ENCODE assay signal across 23 mouse cellular contexts in genomic region chr1:156764584-156764983, GRCm38 (mm10). TPM values are rescaled to one million over a fixed set of nuclear protein-coding genes. Genes with fewer than 3 reads are reported as not detected.
DNase-seq lines count a peak whose midpoint lies in the region; ATAC-seq and TF ChIP-seq lines count a peak whose summit lies in the region.
"Had no signal": no experiment of that assay in that cellular context is flagged by ENCODE, and none has a peak within 500 bp of the region (broad histone marks: within the 10 kb centered on the region; RNA-seq: fewer than 3 reads in every experiment).

No protein-coding gene starts in this region.

- no peaks in the 10 kb centered on the region for H3K4me1 ChIP-seq in intestine, postnatal 0 days (replicated peaks; ENCODE audit: control insufficient read depth, insufficient read depth, low read length)
- H3K4me1 ChIP-seq in intestine, embryonic 16.5 days (ENCODE audit: control insufficient read depth, insufficient read depth, low read length), result 0 out of 2 replicates have a peak, but pooled peaks cover 2% of the 10 kb centered on the region
- H3K4me1 ChIP-seq in lung, embryonic 14.5 days (ENCODE audit: insufficient read depth), result no peaks in the 10 kb centered on the region
- H3K4me1 ChIP-seq in ES-E14 (ENCODE audit: control insufficient read depth in 2 of 2, insufficient read depth in 2 of 2, low read length in 2 of 2, poor library complexity in 1 of 2), result no peaks in the 10 kb centered on the region
- H3K4me1 ChIP-seq: forebrain, embryonic 15.5 days; liver, embryonic 13.5 days; neural tube, embryonic 15.5 days had no signal

- TF ChIP-seq CTCF in intestine, postnatal 0 days (IDR thresholded peaks at IDR 0.05; ENCODE audit: low read depth), result peak; percentile 41; the same call in 1 of the 2 replicates
- TF ChIP-seq CTCF in lung, embryonic 14.5 days (IDR thresholded peaks at IDR 0.05; ENCODE audit: low read depth), result peak; percentile 41

- no peak overlapping the region for H3K27ac ChIP-seq in intestine, postnatal 0 days (ENCODE audit: low read depth, low read length)
- no peak overlapping the region for H3K27ac ChIP-seq in intestine, embryonic 16.5 days (ENCODE audit: low read length)
- no peak overlapping the region for H3K27ac ChIP-seq in lung, embryonic 14.5 days (ENCODE audit: low read depth)
- H3K27ac ChIP-seq in ES-E14 (ENCODE audit: insufficient read depth, low read depth, low read length, poor library complexity, severe bottlenecking), result no peak overlapping the region
- H3K27ac ChIP-seq: forebrain, embryonic 15.5 days; hindbrain, embryonic 13.5 days; liver, embryonic 13.5 days; midbrain, embryonic 10.5 days; neural tube, embryonic 15.5 days had no signal

- peaks cover 4% of the 10 kb centered on the region; the same call in 1 of the 2 replicates for H3K9me3 ChIP-seq in intestine, postnatal 0 days (ENCODE audit: control insufficient read depth)
- H3K9me3 ChIP-seq in intestine, embryonic 16.5 days (ENCODE audit: control insufficient read depth, low read length), result peaks cover 4% of the 10 kb centered on the region; the same call in 1 of the 2 replicates
- H3K9me3 ChIP-seq in lung, embryonic 14.5 days (ENCODE audit: low read depth, low read length), result no peaks in the 10 kb centered on the region; the same call in 1 of the 2 replicates
- no peaks in the 10 kb centered on the region for H3K9me3 ChIP-seq in ES-E14 (ENCODE audit: control insufficient read depth, insufficient read depth, low read depth, low read length)

- no peak for DNase-seq in lung, embryonic 14.5 days
- no peak for DNase-seq in lung, postnatal 14 days
- peak; percentile 42 for DNase-seq in ES-E14 (ENCODE audit: low read depth, low spot score)
- no peak for DNase-seq in urinary bladder, postnatal 14 days (ENCODE audit: low spot score)
- no peak for DNase-seq in heart, adult 18-20 months
- DNase-seq: adrenal gland, postnatal 14 days; cerebellum, adult 18-20 months; cerebellum, postnatal 36 days; heart, adult 11 months; kidney, adult 18-20 months; kidney, postnatal 36 days; liver, embryonic 13.5 days; lung, postnatal 36 days had no signal

- H3K36me3 ChIP-seq in intestine, postnatal 0 days (ENCODE audit: control insufficient read depth, insufficient read depth), result no peaks in the 10 kb centered on the region
- no peaks in the 10 kb centered on the region; the same call in 1 of the 2 replicates for H3K36me3 ChIP-seq in intestine, embryonic 16.5 days (ENCODE audit: control insufficient read depth, insufficient read depth, low read length)
- H3K36me3 ChIP-seq in lung, embryonic 14.5 days (ENCODE audit: insufficient read depth), result no peaks in the 10 kb centered on the region
- H3K36me3 ChIP-seq in ES-E14 (ENCODE audit: control insufficient read depth, insufficient read depth, low read length, poor library complexity, severe bottlenecking), result no peaks in the 10 kb centered on the region
- H3K36me3 ChIP-seq: forebrain, embryonic 15.5 days; hindbrain, embryonic 13.5 days; liver, embryonic 13.5 days; midbrain, embryonic 10.5 days; neural tube, embryonic 15.5 days had no signal

- no peaks in the 10 kb centered on the region for H3K27me3 ChIP-seq in intestine, postnatal 0 days (replicated peaks; ENCODE audit: control insufficient read depth, insufficient read depth, low read length)
- no peaks in the 10 kb centered on the region for H3K27me3 ChIP-seq in intestine, embryonic 16.5 days (replicated peaks; ENCODE audit: control insufficient read depth, insufficient read depth, low read length)
- H3K27me3 ChIP-seq in lung, embryonic 14.5 days (ENCODE audit: insufficient read depth, low read length), result no peaks in the 10 kb centered on the region
- H3K27me3 ChIP-seq: forebrain, embryonic 15.5 days; hindbrain, embryonic 13.5 days; liver, embryonic 13.5 days; neural tube, embryonic 15.5 days had no signal

- in situ Hi-C loops in ES-E14 (cut with MboI; ENCODE audit: low sequenced_read_pairs in 2 of 2, unreplicated experiment in 2 of 2), result no loop called here

- H3K4me3 ChIP-seq in intestine, postnatal 0 days (ENCODE audit: low read depth, low read length), result no peak overlapping the region
- H3K4me3 ChIP-seq in intestine, embryonic 16.5 days (ENCODE audit: low read length), result no peak overlapping the region
- no peak overlapping the region for H3K4me3 ChIP-seq in lung, embryonic 14.5 days (ENCODE audit: low read depth, low read length)
- H3K4me3 ChIP-seq in ES-E14 (ENCODE audit: insufficient read depth in 1 of 2, low read depth in 1 of 2, low read length in 2 of 2, poor library complexity in 1 of 2, severe bottlenecking in 1 of 2), result no peak overlapping the region
- H3K4me3 ChIP-seq: erythroblast, embryonic 14.5 days; forebrain, embryonic 15.5 days; hindbrain, embryonic 13.5 days; liver, embryonic 13.5 days; midbrain, embryonic 10.5 days; myocyte; neural tube, embryonic 15.5 days had no signal

- H3K4me2 ChIP-seq in intestine, postnatal 0 days (replicated peaks; ENCODE audit: low read depth), result no peak overlapping the region
- no peak overlapping the region for H3K4me2 ChIP-seq in intestine, embryonic 16.5 days (ENCODE audit: low read depth, low read length)
- H3K4me2 ChIP-seq in lung, embryonic 14.5 days, result no peak overlapping the region
- H3K4me2 ChIP-seq: forebrain, embryonic 15.5 days; hindbrain, embryonic 13.5 days; liver, embryonic 13.5 days; neural tube, embryonic 15.5 days had no signal

- ATAC-seq in intestine, postnatal 0 days, result no peak
- no peak for ATAC-seq in intestine, embryonic 16.5 days
- ATAC-seq in lung, embryonic 14.5 days (ENCODE audit: insufficient read depth), result no peak
- peak; percentile 57; the same call in 1 of the 2 replicates for ATAC-seq in erythroblast, adult 5-6 weeks (replicated peaks; ENCODE audit: low FRiP score, poor library complexity, severe bottlenecking)
- ATAC-seq: activated CD4-positive, CD25-positive, alpha-beta regulatory T cell, adult 4 months; forebrain, embryonic 15.5 days had no signal

- WGBS in intestine, postnatal 0 days, result 71% methylated on average over 6 of the region's 6 CpGs
- 74% methylated on average over 6 of the region's 6 CpGs for WGBS in intestine, embryonic 16.5 days
- 69% methylated on average over 6 of the region's 6 CpGs for WGBS in lung, embryonic 14.5 days

- no peak overlapping the region for H3K9ac ChIP-seq in intestine, postnatal 0 days (ENCODE audit: low read depth, low read length)
- no peak overlapping the region for H3K9ac ChIP-seq in intestine, embryonic 16.5 days (ENCODE audit: low read depth, low read length)
- H3K9ac ChIP-seq in lung, embryonic 14.5 days, result no peak overlapping the region
- no peak overlapping the region for H3K9ac ChIP-seq in ES-E14 (ENCODE audit: insufficient read depth, low read depth, low read length, poor library complexity, severe bottlenecking)
- H3K9ac ChIP-seq: forebrain, embryonic 15.5 days; hindbrain, embryonic 13.5 days; liver, embryonic 13.5 days; neural tube, embryonic 15.5 days had no signal

TF ChIP-seq in ES-E14, 5 proteins besides CTCF, POLR2A, EP300 and RAD21:
- TF ChIP-seq ZNF384 (IDR thresholded peaks at IDR 0.05; ENCODE audit: low read depth, low read length), result no peak
- TF ChIP-seq CHD2 (IDR thresholded peaks at IDR 0.05; ENCODE audit: low read depth, low read length), result no peak
- no peak for TF ChIP-seq ZC3H11A (IDR thresholded peaks at IDR 0.05; ENCODE audit: borderline replicate concordance, low read depth, low read length)
- TF ChIP-seq HCFC1 (IDR thresholded peaks at IDR 0.05; ENCODE audit: borderline replicate concordance, insufficient read depth, low read length), result no peak
- TF ChIP-seq MAFK (IDR thresholded peaks at IDR 0.05; ENCODE audit: insufficient read depth, low read depth, low read length), result no peak

RNA-seq across cellular contexts. Expression of gene Fam20b, which starts 45.7 kb away (rescaled TPM):
- polyA plus RNA-seq in intestine, postnatal 0 days (2015; fragmentation: Nextera tagmentation; extraction: Ambion mirVana), result 35.4 and 36.9 TPM in 2 replicates
- polyA plus RNA-seq in intestine, embryonic 16.5 days (2015; fragmentation: Nextera tagmentation; extraction: Ambion mirVana), result 38.6 and 47.1 TPM in 2 replicates
- polyA plus RNA-seq in lung, embryonic 14.5 days (2014; fragmentation: Nextera tagmentation; extraction: Ambion mirVana), result 29.5 and 31.1 TPM in 2 replicates
- 20.1 and 22.2 TPM in 2 replicates for total RNA-seq in ES-E14 (2012; rRNA removed)
- total RNA-seq in erythroblast, adult 5-6 weeks (2015; ENCODE audit: low replicate concordance), result 6.5 and 10.6 TPM in 2 replicates
- 15.5 and 19.9 TPM in 2 replicates for total RNA-seq in erythroblast, adult 5-6 weeks (2017; ENCODE audit: low replicate concordance)
- 10 to 100 TPM; 59.9 to 61.3 TPM for total RNA-seq in heart, adult 18-20 months (2021)
